Mouse (Mus musculus) liver, postnatal 0 days (tissue): ENCODE results near the gene Itgad. TPM values are rescaled to one million over a fixed set of nuclear protein-coding genes. Genes with fewer than 3 reads are reported as not detected.

ENCODE experiments used
- ATAC-seq: fragments of 200-750 bp; cut with Nextera tagmentation; 2 replicates; pipeline ENCODE4 v1.8.0; 2017; ENCODE audit warnings: mild to moderate bottlenecking, moderate library complexity
- DNase-seq: peaks from one replicate; pipeline ENCODE4 v3.0.0-alpha.2; 2016
- H3K27ac ChIP-seq: fragments of 300-500 bp; sonication (generic); 2 replicates; pipeline ENCODE4 v1.5.1; 2014; ENCODE audit warnings: antibody characterized with exemption, moderate library complexity, mild to moderate bottlenecking, low read depth
- H3K27me3 ChIP-seq: fragments of 300-500 bp; sonication (generic); 2 replicates; pipeline ENCODE4 v1.6.1; 2014; ENCODE audit warnings: low read length, control low read depth, mixed read lengths; ENCODE audit not compliant: insufficient read depth
- H3K36me3 ChIP-seq: fragments of 300-500 bp; sonication (generic); replicated peaks from 2 replicates; pipeline ENCODE4 v1.6.1; 2014; ENCODE audit warnings: mild to moderate bottlenecking, control low read depth, low read length, moderate library complexity, mixed read lengths; ENCODE audit not compliant: insufficient read depth
- H3K4me1 ChIP-seq: fragments of 300-500 bp; sonication (generic); 2 replicates; pipeline ENCODE4 v1.6.1; 2014; ENCODE audit warnings: antibody characterized with exemption, mild to moderate bottlenecking, control low read depth; ENCODE audit not compliant: insufficient read depth
- H3K4me2 ChIP-seq: fragments of 300-500 bp; sonication (generic); 2 replicates; pipeline ENCODE4 v1.6.1; 2014; ENCODE audit warnings: low read depth, mild to moderate bottlenecking, low read length, moderate library complexity, mixed read lengths
- H3K4me3 ChIP-seq: fragments of 300-500 bp; sonication (generic); 2 replicates; pipeline ENCODE4 v1.5.1; 2014; ENCODE audit warnings: low read depth, low read length
- H3K9ac ChIP-seq: fragments of 300-500 bp; sonication (generic); replicated peaks from 2 replicates; pipeline ENCODE4 v1.6.1; 2014; ENCODE audit warnings: mild to moderate bottlenecking, moderate library complexity
- H3K9me3 ChIP-seq: fragments of 300-500 bp; sonication (generic); 2 replicates; pipeline ENCODE4 v1.6.1; 2016; ENCODE audit warnings: mild to moderate bottlenecking, control low read depth, low read length, mixed read lengths
- CTCF ChIP-seq: sonication (generic); IDR thresholded peaks from 2 replicates; pipeline ENCODE4 v1.5.1; 2016; ENCODE audit warnings: antibody characterized with exemption, low read depth
- EP300 ChIP-seq: IDR thresholded peaks from 2 replicates; pipeline ENCODE4 v1.6.1; 2016; ENCODE audit warnings: antibody characterized with exemption, low read depth, mild to moderate bottlenecking
- WGBS: fragments of 180-500 bp; shearing (Covaris S2); extraction: QIAGEN DNeasy Blood & Tissue Kit; methylation state at CpG from one replicate; pipeline ENCODE4 v1.1.7; 2014; ENCODE audit not compliant: insufficient replicate concordance; 5-methylcytosine and 5-hydroxymethylcytosine counted together
- polyA plus RNA-seq: library from polyadenylated mRNA; unstranded; fragments of >200 nt; fragmentation: Nextera tagmentation; extraction: Ambion mirVana; gene quantifications from 2 replicates; pipeline ENCODE4 v1.2.1, GENCODE M21; 2015

Gene Itgad
- polyA plus RNA-seq, 1 experiment from 2014 or later, result 0.28 TPM

GRCm38 (mm10) chr7:128203071-128203470 lies 48.9 kb downstream of the Itgad start:
- Histone ChIP-seq H3K4me2 (no peak overlapping the region), H3K27ac (no peak overlapping the region), H3K4me1 (no peaks in the 10 kb centered on the region), H3K9ac (no peak overlapping the region), H3K9me3 (no peaks in the 10 kb centered on the region), H3K27me3 (no peaks in the 10 kb centered on the region), H3K4me3 (no peak overlapping the region), H3K36me3 (no peaks in the 10 kb centered on the region)
- ATAC-seq (no peak), DNase-seq (peak; percentile 6)
- no peak for TF ChIP-seq EP300
- no peak for TF ChIP-seq CTCF
- 81% methylated on average over 9 of the region's 9 CpGs for WGBS

- no peak for TF ChIP-seq CTCF
- TF ChIP-seq EP300, result no peak
- H3K36me3 ChIP-seq, result no peaks in the 10 kb centered on the region
- H3K9ac ChIP-seq, result no peak overlapping the region
- no peak overlapping the region for H3K27ac ChIP-seq
- DNase-seq (peak; percentile 6), ATAC-seq (no peak)
- no peak overlapping the region for H3K4me2 ChIP-seq
- H3K27me3 ChIP-seq, result no peaks in the 10 kb centered on the region
- no peak overlapping the region for H3K4me3 ChIP-seq
- H3K9me3 ChIP-seq, result no peaks in the 10 kb centered on the region
- no peaks in the 10 kb centered on the region for H3K4me1 ChIP-seq
- WGBS, result 83% methylated on average over 8 of the region's 8 CpGs
Measured at GRCm38 (mm10) chr7:128204179-128204578, 50.0 kb downstream of the Itgad start.

GRCm38 (mm10) chr7:128205695-128206094 lies 51.5 kb downstream of the Itgad start:
- Histone ChIP-seq H3K4me2 (no peak overlapping the region), H3K9me3 (no peaks in the 10 kb centered on the region), H3K36me3 (no peaks in the 10 kb centered on the region), H3K27ac (no peak overlapping the region), H3K4me3 (no peak overlapping the region), H3K4me1 (no peaks in the 10 kb centered on the region), H3K27me3 (no peaks in the 10 kb centered on the region), H3K9ac (no peak overlapping the region)
- WGBS, result 76% methylated on average over 18 of the region's 18 CpGs
- no peak for ATAC-seq
- DNase-seq, result peak; percentile 9
- TF ChIP-seq EP300, result no peak

GRCm38 (mm10) chr7:128206152-128206551 lies 52.0 kb downstream of the Itgad start, which contains the start of gene Cox6a2:
Gene Cox6a2, minus strand, starts transcription at chr7:128206387.
- whole genome bisulfite sequencing, result 78% methylated on average over 6 of the region's 6 CpGs
- peak; percentile 11 for DNase-seq
- Histone ChIP-seq H3K4me3 (no peak within 1 kb of the TSS), H3K4me2 (no peak within 1 kb of the TSS), H3K27ac (no peak within 1 kb of the TSS), H3K9ac (no peak within 1 kb of the TSS), H3K4me1 (no peaks in the 10 kb centered on the region), H3K9me3 (no peaks in the 10 kb centered on the region), H3K27me3 (no peaks in the 10 kb centered on the region), H3K36me3 (no peaks in the 10 kb centered on the region)
- TF ChIP-seq EP300 (no peak), CTCF (no peak)
- ATAC-seq, result no peak

GRCm38 (mm10) chr7:128208187-128208586 lies 54.0 kb downstream of the Itgad start:
- DNase-seq (peak; percentile 66), ATAC-seq (peak; percentile 29; the same call in 1 of the 2 replicates)
- no peaks in the 10 kb centered on the region for H3K27me3 ChIP-seq
- H3K4me3 ChIP-seq, result no peak overlapping the region
- H3K4me2 ChIP-seq, result no peak overlapping the region
- no peaks in the 10 kb centered on the region for H3K4me1 ChIP-seq
- H3K9me3 ChIP-seq, result no peaks in the 10 kb centered on the region
- H3K9ac ChIP-seq, result no peak overlapping the region
- 2% methylated on average over 4 of the region's 4 CpGs for WGBS
- TF ChIP-seq CTCF, result peak; percentile 95
- no peak for TF ChIP-seq EP300
- H3K27ac ChIP-seq, result no peak overlapping the region
- H3K36me3 ChIP-seq, result no peaks in the 10 kb centered on the region

GRCm38 (mm10) chr7:128209826-128210225 lies 55.6 kb downstream of the Itgad start:
- Histone ChIP-seq H3K36me3 (no peaks in the 10 kb centered on the region), H3K9me3 (no peaks in the 10 kb centered on the region), H3K4me2 (no peak overlapping the region), H3K27me3 (no peaks in the 10 kb centered on the region), H3K4me3 (no peak overlapping the region), H3K4me1 (no peaks in the 10 kb centered on the region), H3K27ac (no peak overlapping the region), H3K9ac (no peak overlapping the region)
- DNase-seq (no peak), ATAC-seq (no peak)
- WGBS, result 52% methylated on average over 3 of the region's 3 CpGs
- TF ChIP-seq EP300, result no peak
- no peak for TF ChIP-seq CTCF

- Histone ChIP-seq H3K9ac (no peak overlapping the region), H3K4me2 (no peak overlapping the region), H3K36me3 (no peaks in the 10 kb centered on the region), H3K9me3 (no peaks in the 10 kb centered on the region), H3K27ac (no peak overlapping the region), H3K27me3 (no peaks in the 10 kb centered on the region), H3K4me3 (no peak overlapping the region), H3K4me1 (no peaks in the 10 kb centered on the region)
- WGBS, result 49% methylated on average over 4 of the region's 4 CpGs
- no peak for TF ChIP-seq EP300
- no peak for TF ChIP-seq CTCF
- DNase-seq (no peak), ATAC-seq (no peak)
Measured at GRCm38 (mm10) chr7:128219952-128220351, 65.8 kb downstream of the Itgad start.
